In genomic region chr19:32940806-32941205, GRCm38 (mm10) we compare ENCODE assay signal across 26 mouse cellular contexts.
"Had no signal": no experiment of that assay in that cellular context is flagged by ENCODE, and none has a peak within 500 bp of the region (broad histone marks: within the 10 kb centered on the region; RNA-seq: fewer than 3 reads in every experiment).

No protein-coding gene starts in this region.

- H3K36me3 ChIP-seq: embryonic facial prominence, embryonic 10.5 days; embryonic facial prominence, embryonic 12.5 days; embryonic facial prominence, embryonic 13.5 days; embryonic facial prominence, embryonic 15.5 days; forebrain, embryonic 10.5 days; forebrain, embryonic 12.5 days; forebrain, embryonic 15.5 days; heart, embryonic 10.5 days had no signal

- H3K4me1 ChIP-seq: embryonic facial prominence, embryonic 15.5 days; forebrain, embryonic 12.5 days; forebrain, embryonic 13.5 days; forebrain, embryonic 15.5 days; heart, embryonic 10.5 days had no signal

- H3K27me3 ChIP-seq: embryonic facial prominence, embryonic 13.5 days; embryonic facial prominence, embryonic 15.5 days; forebrain, embryonic 12.5 days; forebrain, embryonic 13.5 days; forebrain, embryonic 15.5 days had no signal

- H3K9me3 ChIP-seq: embryonic facial prominence, embryonic 10.5 days; embryonic facial prominence, embryonic 12.5 days; embryonic facial prominence, embryonic 13.5 days; embryonic facial prominence, embryonic 15.5 days; forebrain, embryonic 10.5 days; forebrain, embryonic 12.5 days; forebrain, embryonic 13.5 days; forebrain, embryonic 15.5 days; heart, embryonic 10.5 days had no signal

- ATAC-seq: forebrain, embryonic 13.5 days; forebrain, embryonic 14.5 days; forebrain, embryonic 15.5 days; forebrain, embryonic 16.5 days; forebrain, postnatal 0 days had no signal

- H3K27ac ChIP-seq: embryonic facial prominence, embryonic 10.5 days; embryonic facial prominence, embryonic 12.5 days; embryonic facial prominence, embryonic 13.5 days; embryonic facial prominence, embryonic 15.5 days; forebrain, embryonic 10.5 days; forebrain, embryonic 12.5 days; forebrain, embryonic 13.5 days; forebrain, embryonic 15.5 days; gastrocnemius, adult 2 months; heart, adult 2 months; heart, embryonic 10.5 days had no signal

- DNase-seq: cerebellum, adult 9-11 months; cerebellum, postnatal 10 days; cerebellum, postnatal 14 days; cerebellum, postnatal 25 days; cerebellum, postnatal 36 days; embryo, embryonic 11 days; forebrain, postnatal 0 days; gastrocnemius, adult 2 months; gastrocnemius, postnatal 10 days; gastrocnemius, postnatal 14 days; gastrocnemius, postnatal 25 days; gastrocnemius, postnatal 36 days; heart, adult 18-20 months; heart, adult 2 months had no signal

- H3K9ac ChIP-seq: embryonic facial prominence, embryonic 12.5 days; embryonic facial prominence, embryonic 13.5 days; embryonic facial prominence, embryonic 15.5 days; forebrain, embryonic 12.5 days; forebrain, embryonic 13.5 days; forebrain, embryonic 15.5 days; forebrain, postnatal 0 days had no signal

- H3K4me3 ChIP-seq: embryonic facial prominence, embryonic 10.5 days; embryonic facial prominence, embryonic 12.5 days; embryonic facial prominence, embryonic 13.5 days; embryonic facial prominence, embryonic 15.5 days; erythroblast, embryonic 14.5 days; forebrain, embryonic 10.5 days; forebrain, embryonic 12.5 days; forebrain, embryonic 13.5 days; forebrain, embryonic 15.5 days; gastrocnemius, adult 2 months; heart, adult 2 months; heart, embryonic 10.5 days had no signal
